Mouse (Mus musculus): ENCODE data around the gene Mgl2.

GRCm38 (mm10) chr11:70170291-70170690 lies 40.2 kb downstream of the Mgl2 start:
- TF ChIP-seq CTCF (conservative IDR thresholded peaks at IDR 0.05; ENCODE audit: low read length) = no peak
- TF ChIP-seq NANOG (IDR thresholded peaks at IDR 0.05; ENCODE audit: borderline replicate concordance, low read length) = no peak
- no peak for TF ChIP-seq POU5F1 (IDR thresholded peaks at IDR 0.05; ENCODE audit: borderline replicate concordance, low read length)
